Mouse (Mus musculus) heart, embryonic 13.5 days (tissue): ENCODE data around the gene Wdr25. TPM values are rescaled to one million over a fixed set of nuclear protein-coding genes. Genes with fewer than 3 reads are reported as not detected.

Experiments
- ATAC-seq: fragments of 200-750 bp; cut with Nextera tagmentation; 2 replicates; pipeline ENCODE4 v1.8.0; 2017; ENCODE audit warnings: moderate TSS enrichment; ENCODE audit not compliant: insufficient number of reproducible peaks, low FRiP score, low TSS enrichment; ENCODE audit errors: extremely low read depth
- H3K27ac ChIP-seq: fragments of 300-500 bp; sonication (generic); replicated peaks from 2 replicates; pipeline ENCODE4 v1.5.1; 2015; ENCODE audit warnings: moderate library complexity, mild to moderate bottlenecking, inconsistent platforms
- H3K27me3 ChIP-seq: fragments of 300-500 bp; sonication (generic); replicated peaks from 2 replicates; pipeline ENCODE4 v1.6.1; 2015; ENCODE audit warnings: mild to moderate bottlenecking, inconsistent platforms
- H3K36me3 ChIP-seq: fragments of 300-500 bp; sonication (generic); 2 replicates; pipeline ENCODE4 v1.6.1; 2015; ENCODE audit warnings: mild to moderate bottlenecking, inconsistent platforms
- H3K4me1 ChIP-seq: fragments of 300-500 bp; sonication (generic); 2 replicates; pipeline ENCODE4 v1.6.1; 2015; ENCODE audit warnings: inconsistent platforms
- H3K4me2 ChIP-seq: fragments of 300-500 bp; sonication (generic); 2 replicates; pipeline ENCODE4 v1.6.1; 2015; ENCODE audit warnings: inconsistent platforms, mild to moderate bottlenecking, moderate library complexity
- H3K4me3 ChIP-seq: fragments of 300-500 bp; sonication (generic); 2 replicates; pipeline ENCODE4 v1.5.1; 2015; ENCODE audit warnings: moderate library complexity, mild to moderate bottlenecking, inconsistent platforms
- H3K9ac ChIP-seq: fragments of 300-500 bp; sonication (generic); 2 replicates; pipeline ENCODE4 v1.6.1; 2015; ENCODE audit warnings: inconsistent platforms, mild to moderate bottlenecking, moderate library complexity
- H3K9me3 ChIP-seq: fragments of 300-500 bp; sonication (generic); 2 replicates; pipeline ENCODE4 v1.6.1; 2016; ENCODE audit warnings: inconsistent platforms
- WGBS: fragments of 180-500 bp; shearing (Covaris S2); methylation state at CpG from one replicate; pipeline ENCODE4 v1.1.7; 2015; ENCODE audit warnings: mixed read lengths; 5-methylcytosine and 5-hydroxymethylcytosine counted together
- polyA plus RNA-seq: library from polyadenylated mRNA; unstranded; fragments of >200 nt; fragmentation: Nextera tagmentation; extraction: Ambion mirVana; gene quantifications from 2 replicates; pipeline ENCODE4 v1.2.1, GENCODE M21; 2015

Wdr25 gene
- polyA plus RNA-seq, 1 experiment from 2014 or later = 6.3 TPM

DNA sequence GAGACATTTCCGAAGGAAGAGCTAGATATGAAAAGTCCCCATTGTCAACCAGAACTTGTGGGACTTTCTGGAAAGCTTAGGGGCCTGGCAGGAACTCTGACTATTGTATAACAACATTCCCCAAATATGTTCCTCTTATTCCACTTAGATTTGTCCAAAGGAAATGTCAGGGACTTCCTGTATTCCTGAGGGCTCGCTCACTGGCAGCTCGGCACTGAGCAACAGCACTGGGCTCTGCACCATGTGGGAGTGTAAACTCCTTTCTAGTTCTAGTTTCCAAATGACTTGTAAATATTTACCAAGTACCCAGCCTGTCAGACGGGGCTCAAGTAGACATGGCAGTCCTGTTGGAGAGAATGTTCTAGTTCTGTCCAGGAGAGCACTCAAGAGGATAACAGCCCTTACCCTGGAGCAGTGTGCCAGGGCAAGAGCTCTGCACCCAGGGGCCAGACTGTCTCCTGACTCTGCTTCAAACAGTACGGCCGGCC, 28.4 kb upstream of the Wdr25 start:
- Histone ChIP-seq H3K27ac (peak overlapping the region; percentile 62), H3K27me3 (no peaks in the 10 kb centered on the region), H3K9me3 (no peaks in the 10 kb centered on the region), H3K4me1 (0 out of 2 replicates have a peak, but pooled peaks cover 5% of the 10 kb centered on the region), H3K4me3 (no peak overlapping the region), H3K36me3 (peaks cover 100% of the 10 kb centered on the region), H3K4me2 (no peak overlapping the region), H3K9ac (no peak overlapping the region)
- no peak for ATAC-seq
- 70% methylated on average over 6 of the region's 6 CpGs for WGBS

DNA sequence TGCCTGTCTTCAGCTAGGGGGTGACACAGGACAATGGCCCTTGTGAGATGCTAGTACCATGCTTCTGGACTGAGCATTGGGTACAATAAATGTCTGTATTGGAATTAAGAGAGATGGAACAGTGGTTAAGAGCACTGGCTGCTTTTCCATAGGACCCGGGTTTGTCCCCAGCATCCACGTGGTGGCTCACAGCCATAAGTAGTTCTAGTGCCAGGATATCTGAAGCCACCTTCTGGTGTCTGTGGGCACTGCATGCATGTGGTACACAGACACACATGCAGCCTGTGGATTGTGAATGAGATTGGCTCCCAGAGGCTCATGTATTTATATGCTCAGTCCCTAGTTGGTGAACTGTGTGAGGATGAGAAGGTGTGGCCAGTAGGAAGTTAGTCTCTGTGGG, 23.9 kb upstream of the Wdr25 start:
- no peaks in the 10 kb centered on the region for H3K27me3 ChIP-seq
- H3K4me3 ChIP-seq = no peak overlapping the region
- no peak overlapping the region for H3K9ac ChIP-seq
- no peaks in the 10 kb centered on the region for H3K9me3 ChIP-seq
- H3K4me2 ChIP-seq = no peak overlapping the region
- 0 out of 2 replicates have a peak, but pooled peaks cover 3% of the 10 kb centered on the region for H3K4me1 ChIP-seq
- no peak overlapping the region for H3K27ac ChIP-seq
- ATAC-seq = no peak
- WGBS = 79% methylated on average over 2 of the region's 2 CpGs
- peaks cover 95% of the 10 kb centered on the region for H3K36me3 ChIP-seq

DNA sequence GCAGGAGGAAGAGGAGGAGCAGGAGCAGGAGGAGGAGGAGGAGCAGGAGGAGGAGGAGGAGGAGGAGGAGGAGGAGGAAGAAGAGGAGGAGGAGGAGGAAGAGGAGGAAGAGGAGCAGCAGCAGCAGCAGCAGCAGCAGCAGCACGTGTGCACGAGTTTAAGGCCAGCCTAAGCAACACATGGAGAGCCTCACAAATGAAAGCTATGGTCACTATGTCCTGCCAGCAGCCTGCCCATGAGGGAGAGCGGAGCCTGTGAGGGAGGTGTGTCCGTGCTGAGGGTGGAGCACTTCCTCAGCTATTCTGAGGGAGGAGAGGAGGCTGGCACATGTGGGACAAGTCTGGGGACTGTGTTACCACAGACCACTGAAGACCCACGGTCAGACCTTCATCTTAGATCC, 20.3 kb upstream of the Wdr25 start:
- no peak for ATAC-seq
- Histone ChIP-seq H3K36me3 (peaks cover 90% of the 10 kb centered on the region), H3K4me3 (no peak overlapping the region), H3K27ac (no peak overlapping the region), H3K9ac (no peak overlapping the region), H3K9me3 (no peaks in the 10 kb centered on the region), H3K27me3 (no peaks in the 10 kb centered on the region), H3K4me1 (no peaks in the 10 kb centered on the region), H3K4me2 (no peak overlapping the region)
- WGBS = 71% methylated on average over 5 of the region's 5 CpGs

DNA sequence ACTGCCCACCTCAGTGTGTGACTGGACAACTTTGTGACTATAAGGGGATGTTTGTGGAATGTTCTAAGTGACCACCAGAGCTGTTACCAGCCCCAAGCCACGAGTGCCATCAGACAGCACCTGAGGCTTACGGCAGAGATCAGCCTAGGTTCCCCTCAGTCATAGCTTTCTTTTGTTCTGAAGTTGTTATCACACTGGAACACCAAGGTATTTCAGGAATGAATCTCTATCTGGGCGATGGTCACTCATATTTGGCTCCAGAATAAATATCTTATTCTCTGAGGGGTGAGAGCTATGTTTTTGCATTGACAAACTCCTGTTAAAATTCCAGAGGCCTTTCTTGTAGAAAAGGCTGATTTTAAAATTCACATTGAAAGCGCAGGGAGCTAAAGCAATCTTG, 14.3 kb upstream of the Wdr25 start:
- Histone ChIP-seq H3K27ac (no peak overlapping the region), H3K4me2 (no peak overlapping the region), H3K4me3 (no peak overlapping the region), H3K27me3 (no peaks in the 10 kb centered on the region), H3K4me1 (no peaks in the 10 kb centered on the region), H3K36me3 (peaks cover 92% of the 10 kb centered on the region), H3K9me3 (no peaks in the 10 kb centered on the region), H3K9ac (no peak overlapping the region)
- ATAC-seq = no peak
- WGBS = 71% methylated on average over 4 of the region's 4 CpGs

DNA sequence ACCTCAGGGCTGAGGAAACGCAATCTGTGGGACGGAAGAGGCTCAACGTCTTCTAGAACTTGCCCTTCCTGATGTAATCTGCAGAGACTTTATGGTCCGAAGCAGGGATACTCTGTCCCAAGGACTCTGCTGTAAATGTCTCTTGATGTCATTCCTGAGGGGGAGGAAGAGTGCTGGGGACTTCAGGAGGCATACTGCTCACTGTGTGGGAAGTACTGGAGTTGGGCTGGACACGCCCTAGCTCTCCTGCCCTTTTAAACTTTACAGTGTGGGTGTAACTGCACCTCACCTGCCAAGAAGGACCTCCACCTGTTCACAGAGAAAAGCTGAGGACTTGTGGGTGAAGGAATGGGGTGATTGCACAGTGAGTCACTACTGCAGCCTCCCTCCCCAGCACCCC, 12.8 kb upstream of the Wdr25 start:
- Histone ChIP-seq H3K27me3 (no peaks in the 10 kb centered on the region), H3K9me3 (no peaks in the 10 kb centered on the region), H3K4me1 (no peaks in the 10 kb centered on the region), H3K4me2 (no peak overlapping the region), H3K36me3 (peaks cover 92% of the 10 kb centered on the region), H3K27ac (no peak overlapping the region), H3K4me3 (no peak overlapping the region), H3K9ac (no peak overlapping the region)
- ATAC-seq = no peak
- WGBS = 86% methylated on average over 5 of the region's 5 CpGs

DNA sequence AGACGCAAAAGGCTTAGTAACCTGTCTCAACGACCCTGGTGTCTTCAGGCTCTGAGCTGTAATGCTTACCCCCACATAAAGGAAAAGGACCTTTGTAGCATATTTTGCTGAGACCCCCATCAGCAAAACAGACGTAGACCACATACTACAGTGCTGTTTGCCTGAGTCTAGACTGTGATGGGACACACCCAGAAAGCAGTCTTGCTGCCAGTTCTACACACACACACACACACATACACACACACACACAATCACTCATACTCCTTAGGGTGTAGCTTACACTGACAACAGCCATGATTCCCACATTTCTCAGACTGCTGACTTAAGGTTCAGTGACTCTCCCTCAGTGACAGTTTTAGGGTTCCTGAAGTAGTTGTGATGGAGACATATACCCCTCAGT, 12.2 kb upstream of the Wdr25 start:
- peaks cover 93% of the 10 kb centered on the region for H3K36me3 ChIP-seq
- ATAC-seq = no peak

DNA sequence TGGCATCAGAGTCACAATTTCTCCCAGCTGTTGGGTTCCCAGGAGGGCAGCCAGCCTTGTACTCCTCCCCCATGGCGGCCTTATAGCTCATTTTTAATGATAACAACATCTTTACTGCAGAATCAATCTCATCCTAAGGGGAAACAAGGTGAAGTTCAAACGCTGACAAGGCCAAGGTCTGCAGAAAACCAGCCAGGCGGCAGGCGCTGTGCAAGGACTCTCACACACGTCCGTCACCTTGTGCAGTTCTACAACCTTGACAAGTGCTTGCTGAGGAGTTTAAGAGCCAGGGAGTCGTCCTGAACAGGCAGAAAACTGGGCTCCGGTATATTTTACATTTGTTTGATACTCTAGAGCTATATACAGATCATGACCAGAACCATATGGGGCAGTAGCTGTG, 10.7 kb upstream of the Wdr25 start:
- Histone ChIP-seq H3K4me1 (no peaks in the 10 kb centered on the region), H3K27me3 (no peaks in the 10 kb centered on the region), H3K36me3 (peaks cover 97% of the 10 kb centered on the region), H3K4me3 (no peak overlapping the region), H3K27ac (no peak overlapping the region), H3K9ac (no peak overlapping the region), H3K9me3 (no peaks in the 10 kb centered on the region), H3K4me2 (no peak overlapping the region)
- 80% methylated on average over 8 of the region's 8 CpGs for WGBS
- no peak for ATAC-seq

More for the DNA sequence above, 12.2 kb upstream of the Wdr25 start:
- WGBS = 88% methylated on average over 3 of the region's 3 CpGs
- H3K4me1 ChIP-seq = no peaks in the 10 kb centered on the region
- no peaks in the 10 kb centered on the region for H3K27me3 ChIP-seq
- no peaks in the 10 kb centered on the region for H3K9me3 ChIP-seq
- no peak overlapping the region for H3K4me2 ChIP-seq
- H3K9ac ChIP-seq = no peak overlapping the region
- no peak overlapping the region for H3K4me3 ChIP-seq
- no peak overlapping the region for H3K27ac ChIP-seq

DNA sequence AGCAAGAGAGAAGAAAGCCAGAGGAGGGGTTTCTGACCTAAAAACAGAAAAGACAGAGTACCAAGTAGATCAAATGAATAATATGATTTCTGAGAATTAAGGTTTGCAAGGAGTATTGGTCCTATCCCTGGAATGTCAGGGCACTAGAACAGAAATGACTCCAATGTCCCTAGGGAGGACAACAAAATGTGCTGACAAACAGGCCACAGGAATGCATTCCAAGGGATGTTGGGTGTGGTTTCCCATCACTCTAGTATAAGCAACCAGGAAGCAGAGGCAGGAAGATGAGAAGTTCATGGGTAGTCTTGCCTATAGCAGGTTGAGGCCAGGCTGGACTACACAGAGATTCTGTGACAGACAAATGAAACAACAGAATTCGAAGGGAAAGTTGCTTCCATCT, 7.5 kb upstream of the Wdr25 start:
- H3K36me3 ChIP-seq = peaks cover 83% of the 10 kb centered on the region
- H3K9ac ChIP-seq = no peak overlapping the region
- no peak overlapping the region for H3K4me3 ChIP-seq
- H3K27ac ChIP-seq = no peak overlapping the region
- H3K9me3 ChIP-seq = no peaks in the 10 kb centered on the region
- 91% methylated on average over 1 of the region's 1 CpGs for WGBS
- H3K4me2 ChIP-seq = no peak overlapping the region
- no peaks in the 10 kb centered on the region for H3K4me1 ChIP-seq
- no peak for ATAC-seq
- no peaks in the 10 kb centered on the region for H3K27me3 ChIP-seq

DNA sequence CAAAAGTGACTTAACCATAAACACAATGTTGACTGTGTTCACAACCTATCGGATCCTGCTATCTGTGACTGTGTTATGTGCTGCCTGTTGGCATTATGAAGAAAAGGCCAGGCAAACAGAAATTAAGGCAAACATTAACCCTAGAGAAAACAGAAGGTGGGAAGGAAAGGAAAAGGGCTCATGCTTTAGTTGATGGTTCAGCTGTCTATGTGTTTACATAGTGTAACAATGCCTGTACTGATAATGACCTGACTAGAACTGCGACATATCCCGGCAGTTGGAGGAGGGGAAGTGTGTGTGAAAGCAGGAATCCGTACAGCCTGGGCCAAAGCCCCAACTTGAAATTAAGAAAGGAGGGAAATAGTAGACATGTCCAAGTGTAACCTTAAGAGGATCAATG, 6.4 kb upstream of the Wdr25 start:
- H3K4me3 ChIP-seq = no peak overlapping the region
- H3K27ac ChIP-seq = no peak overlapping the region
- no peaks in the 10 kb centered on the region for H3K27me3 ChIP-seq
- H3K36me3 ChIP-seq = peaks cover 74% of the 10 kb centered on the region
- no peaks in the 10 kb centered on the region for H3K9me3 ChIP-seq
- H3K9ac ChIP-seq = no peak overlapping the region
- WGBS = 72% methylated on average over 4 of the region's 4 CpGs
- no peak overlapping the region for H3K4me2 ChIP-seq
- ATAC-seq = no peak
- peaks cover under 1% of the 10 kb centered on the region; the same call in 1 of the 2 replicates for H3K4me1 ChIP-seq

DNA sequence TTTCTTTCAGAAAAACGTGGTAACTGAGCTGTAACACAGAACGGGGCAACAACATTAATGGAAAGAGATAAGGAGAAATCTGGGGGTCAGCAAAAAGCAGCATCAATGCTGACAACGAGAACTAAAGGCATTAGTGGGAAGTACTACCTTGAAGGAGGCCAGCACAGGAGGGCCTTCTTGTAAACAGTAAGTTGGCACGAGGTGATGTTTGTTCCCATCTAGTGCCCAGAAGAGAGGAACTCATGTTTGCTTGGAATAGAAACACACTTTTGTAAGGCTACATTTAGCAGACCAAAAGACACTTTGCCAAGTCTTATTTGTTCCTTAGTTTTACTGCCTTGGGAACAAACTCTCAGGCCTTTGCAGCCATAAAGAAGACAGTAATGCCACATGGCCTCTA, 4.8 kb upstream of the Wdr25 start:
- no peak overlapping the region for H3K4me3 ChIP-seq
- ATAC-seq = no peak
- no peak overlapping the region for H3K9ac ChIP-seq
- no peaks in the 10 kb centered on the region for H3K9me3 ChIP-seq
- WGBS = 64% methylated on average over 4 of the region's 4 CpGs
- no peak overlapping the region for H3K4me2 ChIP-seq
- peaks cover 58% of the 10 kb centered on the region for H3K36me3 ChIP-seq
- H3K27ac ChIP-seq = no peak overlapping the region
- no peaks in the 10 kb centered on the region for H3K27me3 ChIP-seq
- H3K4me1 ChIP-seq = peaks cover 14% of the 10 kb centered on the region

DNA sequence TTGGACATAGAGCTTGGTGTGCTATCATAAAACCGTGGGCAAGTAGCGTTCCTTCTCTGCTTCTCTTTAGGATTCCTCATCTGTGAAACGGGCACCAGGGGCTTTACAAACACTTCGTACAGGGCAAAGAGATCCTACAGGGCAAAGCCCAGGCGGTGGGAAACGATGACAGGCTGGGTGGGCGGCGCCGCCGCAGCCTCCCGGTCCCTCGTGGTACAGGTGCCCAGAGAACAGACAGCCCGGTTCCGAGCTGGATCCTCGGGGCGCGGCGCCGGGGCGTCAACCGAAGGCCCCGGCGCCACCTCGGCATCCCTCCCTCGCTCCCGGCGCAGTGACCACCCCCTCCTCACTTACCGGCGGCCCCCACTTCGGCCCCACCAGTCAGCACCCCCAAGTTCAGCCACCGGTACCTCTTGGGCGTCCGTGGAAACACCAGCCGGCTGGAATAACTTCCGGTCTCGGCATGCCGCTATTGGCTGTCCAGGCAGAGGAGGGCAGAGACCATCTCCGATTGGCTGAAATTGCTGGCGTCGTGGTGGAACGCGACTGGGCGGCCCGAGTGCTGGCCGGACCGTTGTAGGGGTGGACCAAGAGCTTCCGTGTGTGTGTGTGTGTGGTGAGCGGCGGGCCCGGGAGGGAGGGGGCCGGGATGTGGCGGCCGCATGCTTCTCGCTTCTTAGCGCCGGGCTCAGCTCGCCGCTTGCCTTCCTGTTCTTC, 442 bp downstream of the Wdr25 start, which contains the start of gene Wars:
TSS of gene Wars (minus strand) at position 460 of the 717 bp plus-strand sequence.
- ATAC-seq = peak; percentile 100
- peak within 1 kb of the TSS; percentile 90 for H3K9ac ChIP-seq
- under 1% methylated on average over 58 of the region's 58 CpGs for WGBS
- H3K27ac ChIP-seq = peak within 1 kb of the TSS; percentile 53; the same call in 1 of the 2 replicates
- H3K9me3 ChIP-seq = no peaks in the 10 kb centered on the region
- no peaks in the 10 kb centered on the region for H3K27me3 ChIP-seq
- peaks cover 21% of the 10 kb centered on the region for H3K4me1 ChIP-seq
- peaks cover 12% of the 10 kb centered on the region; the same call in 1 of the 2 replicates for H3K36me3 ChIP-seq
- H3K4me3 ChIP-seq = peak within 1 kb of the TSS; percentile 93
- H3K4me2 ChIP-seq = peak within 1 kb of the TSS; percentile 97

DNA sequence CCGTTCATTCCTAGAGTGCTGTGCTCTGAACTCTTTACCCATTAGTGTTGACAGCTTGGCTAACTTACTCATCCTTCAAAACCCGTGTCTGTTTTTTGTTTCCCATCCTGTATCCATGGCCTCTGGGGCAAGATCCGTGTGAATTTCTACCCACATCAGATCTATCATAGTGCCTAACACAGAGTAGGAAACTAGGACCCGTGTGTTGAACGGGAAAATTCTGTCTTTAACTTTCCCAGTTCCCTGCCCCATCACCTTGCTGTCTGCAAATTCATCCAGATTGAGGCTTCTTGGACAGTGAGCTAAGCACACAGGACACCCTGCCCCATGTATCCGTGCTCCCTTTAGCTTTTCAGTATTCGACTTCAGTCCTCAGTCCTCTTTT, 993 bp downstream of the Wdr25 start:
- peak; percentile 20; the same call in 1 of the 2 replicates for ATAC-seq
- WGBS = 1% methylated on average over 7 of the region's 7 CpGs

More for the DNA sequence above, 993 bp downstream of the Wdr25 start:
- Histone ChIP-seq H3K27me3 (no peaks in the 10 kb centered on the region), H3K4me1 (peaks cover 21% of the 10 kb centered on the region), H3K27ac (peak overlapping the region; percentile 53; the same call in 1 of the 2 replicates), H3K36me3 (peaks cover 12% of the 10 kb centered on the region; the same call in 1 of the 2 replicates), H3K4me3 (peak overlapping the region; percentile 93), H3K4me2 (peak overlapping the region; percentile 97), H3K9ac (peak overlapping the region; percentile 90), H3K9me3 (no peaks in the 10 kb centered on the region)
